Mouse (Mus musculus) urinary bladder, postnatal 25 days (tissue): ENCODE data around the gene Cmtm4.

Source experiments
- DNase-seq: peaks from one replicate; pipeline ENCODE4 v3.0.0; 2022; ENCODE audit warnings: low spot score

Gene Cmtm4

DNA sequence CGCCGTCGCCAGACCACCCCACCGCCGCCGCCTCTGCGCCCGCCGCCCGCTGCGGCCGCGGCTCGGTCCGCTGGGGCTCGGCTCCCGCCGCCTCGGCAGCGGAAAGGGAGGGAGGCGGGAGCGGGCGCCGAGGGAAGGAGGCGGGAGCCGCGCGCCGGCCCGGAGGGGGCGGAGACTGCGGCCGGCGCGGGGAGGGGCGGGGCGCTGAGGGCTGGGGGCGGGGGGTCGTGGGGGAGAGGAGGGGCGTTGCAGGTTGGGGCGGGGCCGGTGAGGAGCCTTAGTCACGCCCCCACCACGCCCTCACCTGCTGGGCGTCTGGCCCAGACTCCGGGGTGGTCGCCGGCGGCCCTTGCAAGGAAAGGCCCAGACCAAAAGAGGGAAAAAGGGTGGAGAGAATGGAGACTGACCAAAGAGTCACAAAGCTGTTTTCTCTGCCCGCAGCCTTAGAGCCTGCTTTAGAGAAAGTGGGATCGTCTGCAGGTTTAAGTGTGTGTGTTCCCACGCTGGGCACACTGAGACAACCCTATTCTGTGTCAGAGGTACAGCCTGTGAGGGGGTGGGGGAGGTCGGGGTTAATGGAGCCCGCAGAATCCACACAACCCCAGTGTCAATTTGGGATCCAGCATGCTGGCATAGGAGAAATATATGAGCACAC lies at the start of gene Cmtm4:
Cmtm4 (minus strand) TSS at position 105 of the 655 bp plus-strand sequence.
- peak; percentile 69 for DNase-seq

DNA sequence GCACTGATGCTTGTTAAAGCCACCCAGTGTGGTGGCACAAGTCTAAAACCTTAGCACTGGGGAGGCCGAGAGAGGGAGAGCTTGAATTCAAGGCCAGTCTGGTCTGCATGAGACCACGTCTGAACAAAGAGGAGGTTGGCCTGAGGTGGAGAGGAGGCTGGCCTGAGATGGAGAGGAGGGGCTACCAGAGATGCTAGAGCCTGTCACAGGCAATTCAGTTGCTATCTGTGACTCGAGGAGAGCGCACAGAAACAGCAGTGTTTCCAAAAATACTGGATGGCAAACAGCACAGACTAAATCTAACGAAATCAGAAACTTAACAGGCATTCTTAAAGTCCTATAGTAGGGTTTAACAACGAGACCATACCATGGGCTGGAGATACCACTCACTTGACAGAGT lies 49.6 kb upstream of the Cmtm4 start:
- no peak for DNase-seq

DNA sequence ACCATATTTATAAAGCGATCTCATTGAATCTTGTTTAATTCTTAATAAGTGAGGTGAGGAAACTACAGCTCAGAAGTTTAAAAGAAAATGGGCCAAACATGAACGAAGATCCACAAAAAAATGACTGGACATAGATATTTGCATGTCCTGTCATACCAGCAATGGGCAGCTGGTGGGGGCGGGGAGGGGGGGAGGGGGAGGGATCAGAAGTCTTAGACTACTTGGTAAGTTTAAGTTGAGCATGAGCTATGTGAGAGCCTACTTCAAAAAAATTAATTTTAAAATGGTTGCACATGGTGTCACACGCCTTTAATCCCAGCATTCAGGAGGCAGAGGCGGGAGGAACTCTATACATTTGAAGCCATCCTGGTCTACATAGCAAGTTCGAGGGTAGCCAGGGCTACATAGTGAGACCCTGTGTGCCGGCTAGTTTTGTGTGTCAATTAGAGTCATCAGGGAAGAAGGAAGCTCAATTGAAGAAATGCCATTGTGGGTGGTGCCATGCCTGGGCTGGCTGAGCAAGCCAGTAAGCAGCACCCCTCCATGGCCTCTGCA lies 47.6 kb upstream of the Cmtm4 start:
- no peak for DNase-seq

DNA sequence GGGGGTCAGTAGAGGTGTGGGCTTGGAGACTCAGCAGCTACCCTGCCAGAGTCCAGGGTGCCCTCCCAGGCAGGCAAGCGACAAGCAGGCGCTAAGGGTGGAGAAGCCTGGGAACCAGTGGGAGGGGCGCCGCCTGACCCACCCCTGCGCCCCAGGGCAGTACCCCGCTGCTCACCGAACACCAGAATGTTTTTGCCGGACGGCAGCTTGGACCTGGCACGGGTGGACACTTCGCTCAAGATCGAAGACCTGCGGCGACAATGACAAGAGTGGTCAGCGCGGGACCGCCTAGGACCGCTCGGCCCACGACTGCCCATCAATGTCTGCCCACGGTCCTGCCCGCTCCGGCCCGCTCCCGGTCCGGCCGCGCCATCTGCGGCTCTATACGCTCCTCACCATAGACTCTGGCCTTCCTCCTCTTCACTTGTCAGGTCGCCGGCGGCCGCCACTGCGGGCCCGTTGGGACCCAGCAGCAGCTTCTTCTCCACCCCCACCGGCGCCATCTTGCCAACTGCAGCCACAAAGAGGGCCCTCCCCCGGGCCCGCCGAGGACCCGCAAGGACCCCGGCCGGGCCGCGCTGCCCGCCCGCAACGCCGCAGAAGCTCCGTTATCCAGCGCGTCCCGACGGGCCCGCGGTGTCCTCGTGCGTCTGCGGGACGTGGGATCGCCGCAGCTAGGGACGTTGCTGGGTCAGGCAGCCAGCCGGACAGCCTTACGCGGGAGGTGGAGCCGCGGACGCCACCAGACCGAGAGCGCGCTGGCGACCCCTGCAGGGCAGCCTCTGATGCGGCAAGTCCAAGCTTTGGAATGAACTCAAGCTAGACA lies 46.9 kb upstream of the Cmtm4 start, which contains the start of gene Dync1li2:
Dync1li2 (minus strand) TSS at position 749 of the 826 bp plus-strand sequence.
- peak; percentile 97 for DNase-seq

- no peak for DNase-seq
Observed at GRCm38 (mm10) chr8:104441613-104442012, 46.0 kb upstream of the Cmtm4 start.

DNA sequence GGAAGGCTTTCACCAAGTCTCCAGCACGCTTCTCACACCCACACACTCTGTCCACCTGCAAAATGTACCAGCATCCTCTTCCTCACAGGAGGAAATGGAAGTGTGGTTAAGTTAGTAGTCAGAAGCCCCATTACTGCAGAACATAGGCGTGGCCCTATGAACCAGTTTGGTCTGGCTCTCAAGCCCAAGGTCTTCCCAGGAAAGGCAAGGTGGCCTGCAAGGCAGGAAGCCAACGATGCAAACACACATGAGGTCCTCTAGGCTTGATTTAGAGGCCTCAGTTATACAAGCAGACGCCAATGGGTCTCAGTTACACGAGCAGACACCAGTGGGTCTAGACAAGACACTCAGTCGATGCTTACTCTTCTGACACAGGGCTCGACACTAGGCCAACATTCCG lies 43.9 kb upstream of the Cmtm4 start:
- DNase-seq, result no peak

- no peak for DNase-seq
Observed at GRCm38 (mm10) chr8:104437494-104438135, 42.0 kb upstream of the Cmtm4 start.

GRCm38 (mm10) chr8:104436591-104436990 lies 41.0 kb upstream of the Cmtm4 start:
- DNase-seq, result no peak

DNA sequence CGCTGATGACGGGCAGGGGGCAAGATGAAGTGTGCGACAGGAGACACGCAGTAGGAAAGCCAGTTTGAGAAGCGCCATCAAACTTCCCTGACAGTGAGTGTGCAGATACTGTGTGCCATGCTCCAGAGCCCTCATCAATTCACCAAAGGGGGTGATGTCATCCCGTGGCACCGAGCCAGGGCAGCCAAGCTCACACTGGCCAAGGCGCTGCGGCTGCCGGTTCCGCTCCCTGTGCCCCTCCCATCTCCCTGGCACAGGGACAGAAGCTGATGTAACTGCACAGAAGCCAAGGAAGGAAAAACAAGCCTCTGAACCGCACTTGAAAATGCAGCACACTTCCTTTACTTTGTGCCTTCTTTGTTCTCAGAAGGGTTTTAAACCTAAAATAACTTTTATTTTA lies 40.4 kb upstream of the Cmtm4 start:
- DNase-seq, result peak; percentile 97

DNA sequence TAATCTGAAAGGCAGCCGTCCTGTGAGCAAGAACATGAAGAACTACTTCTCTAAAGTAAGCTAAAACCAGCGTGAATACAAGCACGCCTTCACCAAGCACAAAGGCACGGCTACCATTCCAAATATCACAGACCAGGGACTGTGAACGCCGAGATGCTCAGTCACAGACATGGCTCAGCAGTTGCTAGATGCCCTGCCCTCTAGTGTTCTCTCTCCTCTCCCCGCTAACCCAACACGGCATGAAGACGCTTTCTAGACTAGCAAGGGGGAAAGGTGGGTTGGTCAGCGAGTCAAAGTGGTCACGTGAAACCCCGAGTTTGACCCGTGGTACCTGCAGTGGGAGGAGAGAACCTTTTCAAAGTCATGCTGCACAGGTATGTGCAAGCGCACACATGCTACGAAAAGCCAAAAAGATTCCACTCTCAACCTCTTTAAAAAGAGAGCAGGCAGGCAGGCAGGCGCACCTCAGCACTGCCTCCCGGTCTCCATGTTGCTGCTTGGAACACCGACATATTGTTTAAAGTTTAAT lies 39.3 kb upstream of the Cmtm4 start:
- no peak for DNase-seq

DNA sequence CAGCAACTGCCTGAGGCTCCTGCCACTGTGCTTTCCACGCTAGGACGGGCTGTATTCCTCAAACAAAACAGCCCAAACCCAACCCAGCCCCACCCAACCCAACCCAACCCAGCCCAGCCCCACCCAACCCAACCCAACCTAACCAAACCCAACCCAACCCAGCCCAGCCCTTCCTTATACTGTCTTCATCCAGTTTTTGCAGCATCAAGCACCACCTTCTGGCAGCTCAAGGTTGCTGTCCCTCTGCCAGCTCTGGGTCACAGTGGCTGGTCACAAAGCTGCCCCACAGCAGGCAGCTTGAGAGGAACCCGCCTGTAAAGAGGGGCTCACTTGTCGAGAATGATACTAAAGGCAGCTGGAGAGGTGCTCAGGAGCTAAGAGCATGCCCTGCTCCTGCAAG lies 38.7 kb upstream of the Cmtm4 start:
- DNase-seq, result no peak

DNA sequence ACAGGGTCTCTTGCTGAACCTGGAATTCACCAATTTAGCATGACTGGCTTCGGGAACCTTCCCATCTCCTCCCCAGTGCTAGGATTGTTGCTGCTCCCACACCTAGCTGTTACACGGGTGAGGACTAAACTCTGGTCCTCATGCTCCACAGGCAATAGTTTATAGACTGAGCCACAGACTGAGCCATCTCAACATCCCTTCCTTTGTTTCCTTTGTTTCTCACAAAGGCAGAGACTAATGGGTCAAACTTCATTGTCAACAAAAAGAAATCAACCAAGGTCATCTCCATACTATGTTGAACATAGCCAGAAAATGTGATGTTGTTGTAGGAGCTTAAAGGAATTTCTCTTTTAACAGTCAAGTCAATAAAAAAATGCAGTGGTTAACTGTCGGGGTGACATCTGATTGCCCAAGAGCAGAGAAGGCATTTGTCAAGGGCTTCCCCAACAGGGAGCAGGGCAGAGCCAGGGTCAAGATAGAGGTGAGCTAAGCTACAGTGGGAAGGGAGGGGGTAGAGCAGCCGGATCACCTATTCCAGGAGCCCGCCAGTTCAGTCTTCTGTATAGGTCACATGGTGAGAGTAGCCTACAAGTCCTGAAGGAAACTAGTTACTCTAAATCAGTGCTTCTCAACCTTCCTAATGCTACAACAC lies 37.7 kb upstream of the Cmtm4 start:
- DNase-seq, result no peak

GRCm38 (mm10) chr8:104432656-104433055 lies 37.0 kb upstream of the Cmtm4 start:
- no peak for DNase-seq

DNA sequence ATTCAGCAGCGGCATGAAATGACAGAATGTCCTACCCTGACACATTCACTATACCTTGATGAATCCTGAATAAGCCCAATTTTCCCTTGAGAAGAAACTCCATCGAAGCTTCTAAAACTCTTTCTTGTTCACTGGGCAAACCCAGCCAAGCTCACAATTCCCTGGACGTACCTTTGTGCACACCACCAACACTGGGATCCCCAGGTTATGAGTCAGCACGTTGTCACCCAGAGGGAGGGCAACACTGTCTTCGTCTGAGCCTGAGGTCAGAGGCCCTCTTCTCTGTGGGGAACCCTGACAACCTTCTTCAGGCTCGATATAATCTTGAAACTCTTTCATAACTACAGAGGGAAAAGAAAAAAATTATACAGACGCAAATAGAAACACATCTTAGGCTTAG lies 34.6 kb upstream of the Cmtm4 start:
- DNase-seq, result no peak

GRCm38 (mm10) chr8:104427703-104428102 lies 32.1 kb upstream of the Cmtm4 start:
- DNase-seq, result no peak

DNA sequence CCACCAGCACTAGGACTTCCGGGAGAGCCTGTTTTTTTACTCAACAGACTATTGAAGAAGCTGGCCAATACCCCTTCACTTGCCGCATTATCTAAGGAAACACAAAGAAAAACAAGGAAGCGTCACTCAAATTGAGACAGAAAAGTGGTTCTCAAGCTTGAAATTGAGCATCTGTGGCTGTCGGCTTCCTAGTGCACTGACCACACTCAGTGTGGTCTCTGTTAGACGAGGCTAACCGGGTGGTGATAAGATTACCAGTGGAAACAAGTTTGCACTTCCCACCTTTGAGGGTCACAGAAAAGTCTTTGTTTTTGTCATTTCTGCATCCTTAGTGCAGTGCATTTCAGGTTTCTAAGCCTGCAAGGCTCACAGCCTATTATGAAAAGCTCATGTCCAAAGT lies 26.7 kb upstream of the Cmtm4 start:
- no peak for DNase-seq

GRCm38 (mm10) chr8:104416022-104416421 lies 20.4 kb upstream of the Cmtm4 start:
- DNase-seq, result no peak

- no peak for DNase-seq
Observed at GRCm38 (mm10) chr8:104414204-104414603, 18.6 kb upstream of the Cmtm4 start.

- no peak for DNase-seq
Observed at GRCm38 (mm10) chr8:104413770-104414169, 18.2 kb upstream of the Cmtm4 start.

DNA sequence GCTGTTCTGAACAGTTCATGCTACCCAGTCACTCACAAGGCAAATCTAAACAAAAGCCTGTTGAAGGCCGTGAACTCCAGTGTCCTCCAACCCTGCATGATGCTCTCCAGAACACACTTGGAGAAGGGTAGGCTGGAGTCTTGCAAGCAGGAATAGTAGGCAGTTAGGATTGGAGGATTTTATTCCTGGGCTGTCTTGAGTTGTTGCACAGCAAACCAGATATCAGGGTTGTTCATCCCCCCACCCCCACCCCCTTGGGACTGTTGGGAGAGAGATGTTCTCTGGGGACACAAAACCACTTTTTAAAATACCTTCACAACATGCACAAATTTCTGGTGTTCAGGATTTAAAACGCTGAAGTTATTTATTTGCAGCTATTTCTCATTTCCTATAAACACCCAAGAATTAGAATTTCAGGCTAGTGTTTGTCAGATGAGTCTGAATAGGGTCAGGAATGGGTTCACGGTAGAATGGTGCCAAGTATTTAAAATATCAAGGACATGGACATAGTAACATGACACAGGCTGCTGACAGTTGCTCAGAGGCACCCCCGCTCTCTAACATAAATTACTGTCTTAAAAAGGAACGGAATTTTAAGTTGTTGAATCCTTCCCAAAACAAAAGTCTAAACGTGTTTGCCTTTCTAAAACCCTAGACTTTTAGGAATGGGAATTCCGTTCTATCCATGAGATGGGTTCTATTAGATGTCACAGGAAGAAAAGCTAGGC lies 17.4 kb upstream of the Cmtm4 start:
- DNase-seq, result no peak

DNA sequence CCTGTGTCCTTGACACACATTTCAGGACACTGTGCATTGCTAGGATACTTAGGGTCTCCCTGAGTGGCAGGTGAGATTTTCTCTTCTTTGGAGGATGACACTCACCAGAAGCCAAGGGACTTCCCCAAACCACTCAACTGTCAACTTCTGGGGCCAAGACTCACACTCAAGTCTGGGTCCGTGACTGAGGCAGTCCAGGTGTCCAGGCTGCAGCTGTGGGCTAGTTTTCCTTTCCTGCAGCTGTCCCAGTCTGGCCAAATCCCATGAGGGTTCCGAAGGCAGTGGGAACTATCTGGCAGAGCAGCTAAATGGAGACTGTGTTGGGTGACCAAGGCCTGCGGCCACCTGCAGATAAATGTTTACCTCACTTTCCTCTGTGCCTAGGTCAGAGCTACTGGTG lies 16.4 kb upstream of the Cmtm4 start:
- no peak for DNase-seq
